Mouse (Mus musculus) olfactory bulb, adult 2 months (tissue): ENCODE data around the gene Tbl2. TPM values are rescaled to one million over a fixed set of nuclear protein-coding genes. Genes with fewer than 3 reads are reported as not detected.

Experiments used
- H3K27ac ChIP-seq: fragments of 200-500 bp; 2 replicates; pipeline ENCODE4 v1.5.1; 2012; ENCODE audit warnings: low read depth, low read length; ENCODE audit not compliant: insufficient read depth
- H3K4me1 ChIP-seq: fragments of 200-500 bp; 2 replicates; pipeline ENCODE4 v1.6.1; 2012; ENCODE audit warnings: low read length; ENCODE audit not compliant: control insufficient read depth, insufficient read depth
- H3K4me3 ChIP-seq: fragments of 200-500 bp; 2 replicates; pipeline ENCODE4 v1.5.1; 2012; ENCODE audit warnings: mild to moderate bottlenecking, low read depth, low read length, moderate library complexity; ENCODE audit not compliant: insufficient read depth
- CTCF ChIP-seq: fragments of 200-500 bp; IDR thresholded peaks from 2 replicates; pipeline ENCODE4 v1.5.1; 2012; ENCODE audit warnings: low read depth, mild to moderate bottlenecking, low read length, moderate library complexity; ENCODE audit not compliant: insufficient read depth
- POLR2A ChIP-seq: fragments of 200-500 bp; IDR thresholded peaks from 2 replicates; pipeline ENCODE4 v1.6.1; 2012; ENCODE audit warnings: mild to moderate bottlenecking, low read depth, low read length, moderate library complexity; ENCODE audit not compliant: insufficient read depth
- WGBS: fragments of 180-500 bp; shearing (Covaris S2); methylation state at CpG from one replicate; pipeline ENCODE4 v1.1.7; 2018; 5-methylcytosine and 5-hydroxymethylcytosine counted together
- polyA plus RNA-seq: library from polyadenylated mRNA; stranded (reverse); fragments of >200 nt; gene quantifications from 2 replicates; pipeline ENCODE4 v1.2.4, GENCODE M21; 2012; ENCODE audit warnings: low replicate concordance; ENCODE audit not compliant: missing spikeins, insufficient read depth, insufficient read length

Gene Tbl2
- polyA plus RNA-seq, 1 experiment, result not detected

DNA sequence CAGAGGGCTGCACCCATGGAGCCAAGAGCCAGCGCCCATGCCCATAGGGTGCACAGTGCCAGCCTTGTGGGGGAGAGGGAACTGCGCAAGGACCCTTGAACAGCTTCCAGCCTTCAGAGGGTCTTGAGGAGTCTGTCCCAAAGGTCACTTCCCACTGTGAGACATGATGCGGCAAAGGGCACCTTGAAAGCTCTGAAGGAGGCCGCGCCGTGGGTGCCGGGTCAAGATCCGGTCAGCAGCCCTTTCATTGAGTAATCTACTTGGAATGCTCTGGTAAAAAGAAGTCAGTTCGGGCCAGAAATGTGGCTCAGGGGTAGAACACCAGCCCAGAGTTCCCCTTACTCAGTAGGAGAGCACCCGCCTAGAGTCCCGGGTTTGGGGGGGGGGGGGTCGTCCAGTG lies 35.7 kb upstream of the Tbl2 start:
- H3K27ac ChIP-seq, result no peak overlapping the region
- WGBS, result 85% methylated on average over 12 of the region's 12 CpGs
- H3K4me3 ChIP-seq, result no peak overlapping the region
- TF ChIP-seq CTCF (no peak), POLR2A (no peak)
- H3K4me1 ChIP-seq, result peaks cover 3% of the 10 kb centered on the region

DNA sequence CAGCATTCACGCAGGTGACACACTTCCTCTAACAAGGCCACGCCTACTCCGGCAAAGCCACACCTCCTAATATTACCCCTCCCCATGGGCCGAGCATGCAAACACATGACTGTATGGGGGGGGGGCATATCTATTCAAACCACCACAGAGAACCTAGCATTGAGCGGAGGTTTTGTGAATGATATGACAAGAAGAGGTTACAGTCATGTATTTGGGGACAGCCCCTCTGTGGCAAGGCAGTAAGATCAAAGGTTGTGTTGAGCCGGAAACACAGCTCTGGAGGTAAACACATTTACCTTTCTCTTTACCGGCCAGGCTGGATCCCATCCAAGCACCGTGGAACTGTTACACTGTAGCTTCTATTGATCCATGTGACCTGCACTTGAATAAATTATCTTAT lies 34.2 kb upstream of the Tbl2 start:
- H3K4me1 ChIP-seq, result peaks cover 4% of the 10 kb centered on the region
- H3K4me3 ChIP-seq, result no peak overlapping the region
- TF ChIP-seq CTCF (no peak), POLR2A (no peak)
- no peak overlapping the region for H3K27ac ChIP-seq
- WGBS, result 83% methylated on average over 8 of the region's 8 CpGs

DNA sequence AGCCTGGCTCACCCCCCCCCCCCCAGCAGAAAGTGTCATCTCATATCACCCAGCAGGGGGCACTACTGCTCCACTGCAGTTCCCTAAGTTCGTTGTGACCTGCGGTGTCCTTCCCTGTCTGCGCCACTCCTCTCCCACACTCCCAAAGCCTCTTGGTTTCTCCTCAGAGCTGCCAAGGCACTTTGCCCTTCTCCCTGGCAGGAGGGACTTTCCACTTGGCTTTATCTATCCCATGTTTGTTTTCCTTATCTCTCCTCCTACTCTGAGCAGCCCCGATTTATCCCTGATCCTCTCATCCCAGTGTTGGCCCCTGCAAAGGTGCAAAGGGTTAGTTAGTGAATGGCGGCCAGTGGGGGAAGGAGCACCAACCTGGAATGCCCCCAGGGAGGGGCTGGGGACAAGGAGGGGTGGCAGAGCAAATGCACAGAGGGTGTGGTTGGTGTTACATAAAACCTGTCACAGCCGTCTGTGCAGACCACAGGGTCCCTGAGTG lies 30.8 kb upstream of the Tbl2 start:
- 25% methylated on average over 6 of the region's 6 CpGs for WGBS
- Histone ChIP-seq H3K4me1 (peaks cover 4% of the 10 kb centered on the region), H3K27ac (no peak overlapping the region), H3K4me3 (no peak overlapping the region)
- TF ChIP-seq CTCF, result peak; percentile 57
- TF ChIP-seq POLR2A, result no peak

DNA sequence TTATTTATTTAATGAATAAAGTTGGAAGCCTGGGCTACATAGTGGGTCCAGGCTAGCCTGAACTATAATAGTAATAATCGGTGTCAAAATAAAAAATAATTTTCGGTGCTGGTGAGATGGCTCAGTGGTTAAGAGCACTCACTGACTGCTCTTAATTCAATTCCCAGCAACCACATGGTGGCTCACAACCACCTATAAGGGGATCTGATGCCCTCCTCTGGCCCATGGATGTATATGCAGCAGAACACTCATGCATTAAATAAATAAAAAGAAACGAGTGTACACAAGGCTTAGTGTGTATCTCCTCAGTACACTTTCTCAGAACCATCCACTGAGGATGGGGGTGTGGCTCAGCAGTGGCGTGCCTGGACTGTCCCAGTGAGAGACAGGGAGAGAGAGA lies 28.7 kb upstream of the Tbl2 start:
- no peak overlapping the region for H3K4me3 ChIP-seq
- 59% methylated on average over 4 of the region's 4 CpGs for WGBS
- TF ChIP-seq POLR2A (no peak), CTCF (no peak)
- peaks cover 4% of the 10 kb centered on the region for H3K4me1 ChIP-seq
- H3K27ac ChIP-seq, result no peak overlapping the region

DNA sequence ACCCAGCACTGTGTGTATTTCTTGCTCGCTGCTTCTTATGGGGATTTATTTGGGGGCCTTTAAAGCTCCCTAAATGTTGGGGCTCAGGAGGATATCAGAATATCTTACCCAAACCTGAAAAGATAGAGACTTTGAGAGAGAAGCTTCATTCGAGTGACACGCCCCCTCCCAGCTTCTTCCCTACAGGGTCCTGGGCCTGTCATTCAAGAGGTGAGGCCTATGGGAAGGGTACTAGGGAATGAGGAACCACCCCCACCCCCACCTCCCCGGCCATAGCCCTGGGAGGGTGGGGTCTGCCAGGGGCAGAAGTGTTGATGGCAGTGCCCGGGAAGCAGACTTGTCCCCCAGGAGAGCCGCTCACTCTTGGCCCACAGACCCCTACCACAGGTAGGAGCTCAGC lies 23.3 kb upstream of the Tbl2 start:
- no peak overlapping the region for H3K27ac ChIP-seq
- no peak overlapping the region for H3K4me3 ChIP-seq
- H3K4me1 ChIP-seq, result no peaks in the 10 kb centered on the region
- 76% methylated on average over 6 of the region's 6 CpGs for WGBS
- TF ChIP-seq CTCF (no peak), POLR2A (no peak)

DNA sequence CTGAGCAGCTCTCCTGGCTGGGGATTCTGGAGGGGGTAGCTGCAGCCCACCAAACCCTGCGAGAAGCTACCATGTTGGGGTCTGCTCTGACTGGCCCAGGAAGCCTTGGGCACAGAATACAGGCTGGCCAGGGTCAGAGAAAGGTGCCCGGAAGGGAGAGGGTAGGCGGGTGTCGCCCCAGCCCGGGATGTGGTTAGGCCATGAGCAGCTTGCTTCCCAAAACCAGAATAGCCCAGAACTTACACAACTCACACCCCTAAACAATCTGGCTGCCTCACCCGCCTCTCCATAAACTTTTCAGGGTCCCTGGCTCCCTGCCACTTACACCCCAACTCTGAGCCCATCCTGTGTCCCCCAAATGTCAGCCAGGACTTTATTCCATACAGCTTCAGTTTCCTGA lies 21.8 kb upstream of the Tbl2 start:
- 72% methylated on average over 6 of the region's 6 CpGs for WGBS
- H3K4me3 ChIP-seq, result no peak overlapping the region
- H3K27ac ChIP-seq, result no peak overlapping the region
- TF ChIP-seq CTCF, result no peak
- TF ChIP-seq POLR2A, result no peak
- H3K4me1 ChIP-seq, result no peaks in the 10 kb centered on the region

DNA sequence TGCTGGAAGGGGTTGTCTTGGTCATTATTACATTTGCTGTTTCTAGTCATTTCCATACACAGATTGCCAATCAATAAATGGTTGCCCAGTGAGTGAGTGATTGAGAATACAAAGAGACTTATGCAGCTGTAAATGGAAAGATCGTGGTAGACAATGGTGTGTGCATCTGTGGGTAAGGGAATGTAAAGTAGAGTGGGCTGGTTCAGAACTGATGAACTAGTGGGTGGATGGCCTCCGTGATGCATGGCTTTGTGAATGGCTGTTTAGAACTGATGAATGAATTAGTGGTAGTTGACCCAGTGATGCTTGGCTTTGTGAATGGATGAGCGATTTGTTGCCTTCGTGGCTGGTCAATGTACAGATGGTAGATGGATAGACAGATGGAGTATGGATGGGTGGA lies 19.7 kb upstream of the Tbl2 start:
- 85% methylated on average over 4 of the region's 4 CpGs for WGBS
- no peak for TF ChIP-seq CTCF
- no peak for TF ChIP-seq POLR2A

DNA sequence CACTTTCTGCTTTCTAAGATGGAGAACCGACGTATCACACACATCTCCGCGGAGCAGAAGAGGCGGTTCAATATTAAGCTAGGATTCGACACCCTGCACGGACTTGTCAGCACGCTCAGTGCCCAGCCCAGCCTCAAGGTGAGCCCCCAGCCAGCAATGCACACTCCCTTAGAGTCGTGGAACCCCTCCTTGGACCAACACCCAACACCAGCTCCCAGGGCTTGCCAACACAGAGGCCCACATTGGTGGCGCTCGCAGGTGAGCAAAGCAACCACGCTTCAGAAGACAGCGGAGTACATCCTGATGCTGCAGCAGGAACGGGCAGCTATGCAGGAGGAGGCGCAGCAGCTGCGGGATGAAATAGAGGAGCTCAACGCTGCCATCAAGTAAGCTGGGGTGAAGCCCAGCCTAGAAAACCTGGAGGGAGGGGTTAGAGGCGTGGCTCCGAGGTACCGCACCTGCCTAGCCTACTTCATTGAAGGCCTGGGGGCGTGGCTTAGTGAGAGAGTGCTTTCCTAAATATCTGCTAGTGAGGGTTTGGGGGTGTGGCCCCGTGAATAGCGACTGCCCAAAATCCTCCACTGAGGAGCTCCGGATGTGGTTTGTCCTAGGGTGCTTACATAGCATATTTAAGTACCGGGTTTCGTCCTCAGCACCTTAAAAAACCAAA lies 15.6 kb upstream of the Tbl2 start:
- 4% methylated on average over 26 of the region's 26 CpGs for WGBS
- no peak overlapping the region for H3K27ac ChIP-seq
- H3K4me1 ChIP-seq, result peaks cover 16% of the 10 kb centered on the region
- TF ChIP-seq POLR2A (no peak), CTCF (no peak)
- H3K4me3 ChIP-seq, result no peak overlapping the region

More for the DNA sequence above, 19.7 kb upstream of the Tbl2 start:
- H3K4me3 ChIP-seq, result no peak overlapping the region
- H3K4me1 ChIP-seq, result peaks cover 12% of the 10 kb centered on the region
- H3K27ac ChIP-seq, result no peak overlapping the region

DNA sequence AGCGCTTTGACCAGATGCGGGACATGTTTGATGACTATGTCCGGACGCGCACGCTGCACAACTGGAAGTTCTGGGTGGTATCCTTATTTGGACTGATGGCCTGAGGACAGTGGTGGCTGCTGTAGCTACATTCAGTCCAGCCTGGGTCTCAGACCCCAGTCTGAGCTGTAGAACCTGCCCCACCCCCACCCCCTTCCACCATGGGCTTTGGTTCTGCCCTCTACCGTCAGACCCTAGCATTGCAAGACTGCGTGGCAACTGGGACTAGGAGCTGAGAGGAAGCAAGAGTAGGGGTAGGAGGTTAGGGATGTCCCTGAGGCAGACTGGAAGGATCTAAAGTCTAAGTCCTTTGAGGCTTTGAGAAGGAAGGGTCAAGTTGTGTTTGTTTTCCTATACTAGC lies 14.9 kb upstream of the Tbl2 start:
- peaks cover 16% of the 10 kb centered on the region for H3K4me1 ChIP-seq
- TF ChIP-seq CTCF (peak; percentile 41; the same call in 1 of the 2 replicates), POLR2A (no peak)
- H3K4me3 ChIP-seq, result no peak overlapping the region
- WGBS, result 9% methylated on average over 8 of the region's 8 CpGs
- H3K27ac ChIP-seq, result no peak overlapping the region

DNA sequence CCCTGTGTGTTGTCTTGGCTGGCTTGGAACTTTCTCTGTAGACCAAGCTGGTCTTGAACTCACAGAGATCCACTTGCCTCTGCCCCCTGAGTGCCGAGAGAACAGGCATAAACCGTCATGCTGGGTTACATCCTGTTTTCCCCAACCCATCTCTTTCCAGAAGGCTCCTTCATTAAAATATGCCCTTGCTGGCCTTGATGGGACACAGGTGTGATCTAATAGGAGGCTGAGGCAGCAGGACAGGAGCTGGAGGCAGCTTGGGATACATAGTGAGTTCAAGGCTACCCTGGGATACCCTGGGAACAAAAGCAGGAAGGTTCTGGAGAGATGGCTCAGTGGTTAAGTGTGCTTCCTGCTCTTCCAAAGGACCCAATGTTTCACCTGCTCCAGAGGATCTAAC lies 9.6 kb upstream of the Tbl2 start:
- 88% methylated on average over 2 of the region's 2 CpGs for WGBS
- H3K4me3 ChIP-seq, result no peak overlapping the region
- TF ChIP-seq POLR2A, result no peak
- no peak for TF ChIP-seq CTCF
- peaks cover 4% of the 10 kb centered on the region for H3K4me1 ChIP-seq
- no peak overlapping the region for H3K27ac ChIP-seq
